Comparison of ENCODE assay signal across 8 mouse cellular contexts in the genomic region with DNA sequence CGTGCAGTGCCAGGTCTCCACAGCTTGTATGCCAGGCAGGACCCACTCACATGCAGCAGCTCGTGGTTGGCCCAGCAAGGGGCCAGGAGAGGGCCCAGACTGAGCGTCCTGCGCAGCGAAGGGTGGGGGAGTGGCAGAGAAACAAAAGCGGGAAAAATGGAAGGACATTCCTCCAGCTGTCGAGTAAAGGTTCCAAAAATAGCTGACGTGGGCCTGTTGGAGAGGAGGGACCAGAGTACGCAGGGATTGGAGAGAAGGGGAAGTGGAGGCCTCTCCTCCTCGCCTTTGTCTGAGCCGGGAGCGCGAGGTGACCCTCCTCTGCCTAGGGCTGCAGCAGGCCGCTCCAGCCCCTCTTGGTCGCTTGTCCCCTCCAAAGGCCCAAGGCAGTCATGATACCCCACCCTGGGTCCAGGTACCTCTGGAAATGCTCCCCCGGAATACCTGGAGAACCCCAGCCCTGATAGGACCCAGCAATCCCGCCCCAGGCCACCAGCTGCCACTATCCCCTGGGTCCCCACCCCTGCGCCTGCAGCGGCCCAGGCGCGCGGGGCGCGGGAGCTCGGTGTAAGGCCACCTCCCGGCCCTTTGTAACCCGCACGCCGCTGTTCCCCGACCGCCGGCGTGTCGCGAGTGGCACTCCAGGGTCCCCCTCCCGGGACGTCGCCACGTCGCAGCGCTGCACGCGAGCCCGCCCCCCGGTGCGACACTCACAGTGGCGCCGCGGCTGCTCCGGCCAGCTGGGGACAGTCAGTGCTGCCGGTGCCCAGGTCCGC. TPM values are rescaled to one million over a fixed set of nuclear protein-coding genes. Genes with fewer than 3 reads are reported as not detected.
A peak's percentile ranks its signal among the peaks of the same experiment; 100 is the strongest.
DNase-seq lines count a peak whose midpoint lies in the region; ATAC-seq lines count a peak whose summit lies in the region.

No protein-coding gene starts in this region.

- H3K4me3 ChIP-seq in intestine, embryonic 16.5 days (ENCODE audit: low read length): peak overlapping the region; percentile 97
- H3K4me3 ChIP-seq in limb, embryonic 11.5 days (ENCODE audit: low read depth, low read length): peak overlapping the region; percentile 97
- peak overlapping the region; percentile 80 for H3K4me3 ChIP-seq in midbrain, embryonic 10.5 days
- peak overlapping the region; percentile 98 for H3K4me3 ChIP-seq in stomach, embryonic 14.5 days (ENCODE audit: low read depth, low read length)

- H3K4me1 ChIP-seq in intestine, embryonic 16.5 days (ENCODE audit: control insufficient read depth, insufficient read depth, low read length): peaks cover 38% of the 10 kb centered on the region
- H3K4me1 ChIP-seq in limb, embryonic 11.5 days (ENCODE audit: control insufficient read depth, insufficient read depth, low read length): peaks cover 8% of the 10 kb centered on the region; the same call in 1 of the 2 replicates
- H3K4me1 ChIP-seq in midbrain, embryonic 10.5 days: peaks cover 52% of the 10 kb centered on the region
- peaks cover 26% of the 10 kb centered on the region for H3K4me1 ChIP-seq in stomach, embryonic 14.5 days (ENCODE audit: control insufficient read depth, insufficient read depth, low read length)

- H3K4me2 ChIP-seq in intestine, embryonic 16.5 days (ENCODE audit: low read depth, low read length): peak overlapping the region; percentile 90
- peak overlapping the region; percentile 90 for H3K4me2 ChIP-seq in limb, embryonic 11.5 days (ENCODE audit: low read depth, severe bottlenecking)
- peak overlapping the region; percentile 93 for H3K4me2 ChIP-seq in stomach, embryonic 14.5 days (replicated peaks; ENCODE audit: low read depth, low read length)

- H3K27ac ChIP-seq in intestine, embryonic 16.5 days (ENCODE audit: low read length): peak overlapping the region; percentile 97
- peak overlapping the region; percentile 90 for H3K27ac ChIP-seq in limb, embryonic 11.5 days (replicated peaks; ENCODE audit: low read depth, low read length)
- H3K27ac ChIP-seq in midbrain, embryonic 10.5 days (replicated peaks): peak overlapping the region; percentile 95
- peak overlapping the region; percentile 97 for H3K27ac ChIP-seq in stomach, embryonic 14.5 days (ENCODE audit: low read length)

- H3K9me3 ChIP-seq in intestine, embryonic 16.5 days (ENCODE audit: control insufficient read depth, low read length): no peaks in the 10 kb centered on the region
- H3K9me3 ChIP-seq in limb, embryonic 11.5 days (ENCODE audit: control insufficient read depth, low read length): no peaks in the 10 kb centered on the region
- H3K9me3 ChIP-seq in midbrain, embryonic 10.5 days (replicated peaks): no peaks in the 10 kb centered on the region
- no peaks in the 10 kb centered on the region for H3K9me3 ChIP-seq in stomach, embryonic 14.5 days (ENCODE audit: control insufficient read depth, low read depth, low read length)

- H3K9ac ChIP-seq in intestine, embryonic 16.5 days (ENCODE audit: low read depth, low read length): peak overlapping the region; percentile 99
- H3K9ac ChIP-seq in limb, embryonic 11.5 days (ENCODE audit: low read length): peak overlapping the region; percentile 99
- peak overlapping the region; percentile 98 for H3K9ac ChIP-seq in stomach, embryonic 14.5 days (replicated peaks; ENCODE audit: low read depth, low read length)

- peak; percentile 18 to 60 for DNase-seq in spleen, postnatal 36 days (ENCODE audit: low spot score in 2 of 2)
- DNase-seq in spleen, adult 18-20 months: no peak
- DNase-seq in embryo, embryonic 9.5 days (ENCODE audit: extremely low spot score): peak; percentile 79
- DNase-seq in limb, embryonic 11.5 days (ENCODE audit: low spot score): peak; percentile 79
- peak; percentile 80 for DNase-seq in midbrain, embryonic 10.5 days (ENCODE audit: low spot score)

- no peaks in the 10 kb centered on the region for H3K27me3 ChIP-seq in intestine, embryonic 16.5 days (replicated peaks; ENCODE audit: control insufficient read depth, insufficient read depth, low read length)
- H3K27me3 ChIP-seq in limb, embryonic 11.5 days (ENCODE audit: control insufficient read depth, insufficient read depth, low read length): no peaks in the 10 kb centered on the region
- H3K27me3 ChIP-seq in midbrain, embryonic 10.5 days (ENCODE audit: low read depth, poor library complexity, severe bottlenecking): peaks cover 6% of the 10 kb centered on the region; the same call in 1 of the 2 replicates
- no peaks in the 10 kb centered on the region for H3K27me3 ChIP-seq in stomach, embryonic 14.5 days (ENCODE audit: control insufficient read depth, insufficient read depth, low read length)

- WGBS in intestine, embryonic 16.5 days: 1% methylated on average over 50 of the region's 52 CpGs
- WGBS in limb, embryonic 11.5 days: under 1% methylated on average over 50 of the region's 52 CpGs
- under 1% methylated on average over 52 of the region's 52 CpGs for WGBS in midbrain, embryonic 10.5 days
- WGBS in stomach, embryonic 14.5 days: under 1% methylated on average over 50 of the region's 52 CpGs

- peak; percentile 70 for ATAC-seq in granulocyte monocyte progenitor cell, adult 5-6 weeks (replicated peaks; ENCODE audit: poor library complexity, severe bottlenecking)
- peak; percentile 81 for ATAC-seq in intestine, embryonic 16.5 days
- peak; percentile 80 for ATAC-seq in limb, embryonic 11.5 days (ENCODE audit: insufficient number of reproducible peaks, low FRiP score, low TSS enrichment, low read depth)
- ATAC-seq in stomach, embryonic 14.5 days (ENCODE audit: insufficient number of reproducible peaks, insufficient read depth, low FRiP score, low read depth): peak; percentile 63

- peaks cover 2% of the 10 kb centered on the region; the same call in 1 of the 2 replicates for H3K36me3 ChIP-seq in intestine, embryonic 16.5 days (ENCODE audit: control insufficient read depth, insufficient read depth, low read length)
- H3K36me3 ChIP-seq in limb, embryonic 11.5 days (ENCODE audit: control insufficient read depth, insufficient read depth, low read length): peaks cover 3% of the 10 kb centered on the region; the same call in 1 of the 2 replicates
- peaks cover 26% of the 10 kb centered on the region for H3K36me3 ChIP-seq in midbrain, embryonic 10.5 days
- H3K36me3 ChIP-seq in stomach, embryonic 14.5 days (ENCODE audit: control insufficient read depth, insufficient read depth, low read length): peaks cover 7% of the 10 kb centered on the region

RNA-seq across cellular contexts. Expression of a gene that starts 0.6 kb away (rescaled TPM):
- total RNA-seq in granulocyte monocyte progenitor cell, adult 5-6 weeks (2014; fragmentation: Nextera tagmentation): 259 and 298 TPM in 2 replicates
- total RNA-seq in granulocyte monocyte progenitor cell, adult 5-6 weeks (2017): 338 and 368 TPM in 2 replicates
- polyA plus RNA-seq in intestine, embryonic 16.5 days (2015; fragmentation: Nextera tagmentation; extraction: Ambion mirVana): 540 and 585 TPM in 2 replicates
- 540 and 555 TPM in 2 replicates for polyA plus RNA-seq in limb, embryonic 11.5 days (2014; fragmentation: Nextera tagmentation; extraction: Ambion mirVana)
- polyA plus RNA-seq in midbrain, embryonic 10.5 days (2016; fragmentation: Nextera tagmentation; extraction: Ambion mirVana): 428 and 429 TPM in 2 replicates
- 613 and 615 TPM in 2 replicates for polyA plus RNA-seq in stomach, embryonic 14.5 days (2014; fragmentation: Nextera tagmentation; extraction: Ambion mirVana)

Comparison
In these comparisons a context has a peak if more than half of its experiments do, and no peak if none do; other contexts are left out.
1. DNase-seq: peak in spleen, postnatal 36 days (2 of 2), embryo, embryonic 9.5 days (single experiment), limb, embryonic 11.5 days (single experiment) and midbrain, embryonic 10.5 days (single experiment); none in spleen, adult 18-20 months (0 of 2).
2. Peak in every context shown above with its lines, with median percentiles within 50 percentile points of each other: ATAC-seq, H3K27ac ChIP-seq, H3K4me2 ChIP-seq, H3K4me3 ChIP-seq and H3K9ac ChIP-seq.